Mouse (Mus musculus): ENCODE results near the gene Cfap61.

DNA sequence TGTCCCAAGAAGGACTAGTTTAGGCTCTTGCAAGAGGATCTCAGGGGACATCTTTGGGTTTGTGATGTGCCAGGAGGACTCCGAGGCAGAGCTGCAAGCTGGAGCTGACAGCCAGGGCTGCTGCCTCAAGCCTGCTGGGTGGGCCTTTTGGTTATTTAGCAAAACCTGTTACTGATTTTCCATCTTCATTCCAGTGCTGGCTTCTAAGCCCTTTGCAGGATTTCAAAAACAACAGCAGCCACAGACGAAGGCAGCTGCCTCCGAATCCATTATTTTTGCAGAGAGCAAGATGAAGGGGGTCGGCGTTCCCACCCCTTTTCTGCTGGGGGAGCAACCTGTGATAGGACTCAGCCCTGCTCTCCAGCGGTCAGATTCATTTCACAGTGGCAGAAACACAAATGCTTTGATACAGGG is 47.1 kb downstream of the Cfap61 start:
- TF ChIP-seq EP300 (IDR thresholded peaks at IDR 0.05; ENCODE audit: low read depth), result no peak
- no peak for TF ChIP-seq CTCF (IDR thresholded peaks at IDR 0.05; ENCODE audit: low read depth)

Data from liver, postnatal 0 days (tissue).